Mouse (Mus musculus) hindbrain, embryonic 13.5 days (tissue): ENCODE results near the gene Gosr2. TPM values are rescaled to one million over a fixed set of nuclear protein-coding genes. Genes with fewer than 3 reads are reported as not detected.

Experiments used
- ATAC-seq: fragments of 200-750 bp; cut with Nextera tagmentation; 2 replicates; pipeline ENCODE4 v1.8.0; 2017; ENCODE audit warnings: moderate TSS enrichment; ENCODE audit not compliant: low FRiP score
- H3K27ac ChIP-seq: fragments of 300-500 bp; sonication (generic); 2 replicates; pipeline ENCODE4 v1.5.1; 2015; ENCODE audit warnings: inconsistent platforms, mild to moderate bottlenecking, moderate library complexity
- H3K27me3 ChIP-seq: fragments of 300-500 bp; sonication (generic); 2 replicates; pipeline ENCODE4 v1.6.1; 2015; ENCODE audit warnings: mild to moderate bottlenecking, inconsistent platforms
- H3K36me3 ChIP-seq: fragments of 300-500 bp; sonication (generic); 2 replicates; pipeline ENCODE4 v1.6.1; 2015; ENCODE audit warnings: mild to moderate bottlenecking, inconsistent platforms
- H3K4me1 ChIP-seq: fragments of 300-500 bp; sonication (generic); replicated peaks from 2 replicates; pipeline ENCODE4 v1.6.1; 2015; ENCODE audit warnings: inconsistent platforms
- H3K4me2 ChIP-seq: fragments of 300-500 bp; sonication (generic); 2 replicates; pipeline ENCODE4 v1.6.1; 2015; ENCODE audit warnings: inconsistent platforms, mild to moderate bottlenecking, moderate library complexity
- H3K4me3 ChIP-seq: fragments of 300-500 bp; sonication (generic); 2 replicates; pipeline ENCODE4 v1.5.1; 2015; ENCODE audit warnings: mild to moderate bottlenecking, inconsistent platforms
- H3K9ac ChIP-seq: fragments of 300-500 bp; sonication (generic); 2 replicates; pipeline ENCODE4 v1.6.1; 2015; ENCODE audit warnings: mild to moderate bottlenecking, inconsistent platforms
- H3K9me3 ChIP-seq: fragments of 300-500 bp; sonication (generic); 2 replicates; pipeline ENCODE4 v1.6.1; 2016; ENCODE audit warnings: inconsistent platforms
- WGBS: fragments of 180-500 bp; shearing (Covaris S2); methylation state at CpG from one replicate; pipeline ENCODE4 v1.1.7; 2015; 5-methylcytosine and 5-hydroxymethylcytosine counted together
- polyA plus RNA-seq: library from polyadenylated mRNA; unstranded; fragments of >200 nt; fragmentation: Nextera tagmentation; extraction: Ambion mirVana; gene quantifications from 2 replicates; pipeline ENCODE4 v1.2.1, GENCODE M21; 2015

Gosr2 gene
- polyA plus RNA-seq, 1 experiment from 2014 or later = 90.7 TPM

GRCm38 (mm10) chr11:103656520-103656919 is 41.2 kb downstream of the Gosr2 start:
- Histone ChIP-seq H3K9ac (no peak overlapping the region), H3K27ac (no peak overlapping the region), H3K27me3 (peaks cover 59% of the 10 kb centered on the region), H3K4me3 (no peak overlapping the region), H3K36me3 (no peaks in the 10 kb centered on the region), H3K4me2 (no peak overlapping the region), H3K9me3 (no peaks in the 10 kb centered on the region), H3K4me1 (no peaks in the 10 kb centered on the region)
- 17% methylated on average over 3 of the region's 3 CpGs for WGBS
- ATAC-seq = no peak

DNA sequence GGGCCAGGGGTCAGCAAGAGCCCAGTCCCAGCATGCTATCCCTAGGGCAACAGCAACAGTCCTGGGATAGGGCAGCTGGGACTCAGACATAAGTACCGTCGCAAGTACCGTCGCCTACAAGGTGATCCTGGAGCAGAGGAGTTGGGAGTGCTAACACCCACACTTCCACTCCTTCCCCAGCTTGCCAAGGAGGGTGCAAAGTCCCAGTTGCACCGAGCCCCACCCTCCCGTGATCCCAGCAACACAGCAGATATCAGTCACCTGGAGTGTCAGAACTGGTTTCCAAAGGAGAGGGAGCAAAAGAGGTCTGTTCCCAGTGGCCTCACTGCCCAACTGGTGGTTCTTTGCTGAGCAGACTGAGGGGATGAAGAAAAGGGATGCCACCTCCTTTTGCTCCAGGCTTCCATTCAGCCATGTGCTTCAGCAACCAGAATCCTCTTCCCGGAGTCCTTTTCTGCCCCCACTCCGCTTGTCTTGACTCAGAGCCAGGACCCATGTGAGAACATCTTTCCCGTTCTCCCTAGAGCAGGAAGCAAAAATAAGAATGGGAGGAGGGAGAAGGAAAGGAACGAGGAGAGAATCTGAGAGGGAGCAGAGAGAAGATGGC is 44.2 kb downstream of the Gosr2 start:
- peaks cover 90% of the 10 kb centered on the region for H3K27me3 ChIP-seq
- H3K9me3 ChIP-seq = no peaks in the 10 kb centered on the region
- 79% methylated on average over 10 of the region's 10 CpGs for WGBS
- H3K4me3 ChIP-seq = no peak overlapping the region
- ATAC-seq = no peak
- H3K27ac ChIP-seq = no peak overlapping the region
- H3K4me1 ChIP-seq = peaks cover 15% of the 10 kb centered on the region
- no peak overlapping the region for H3K4me2 ChIP-seq
- no peaks in the 10 kb centered on the region for H3K36me3 ChIP-seq
- no peak overlapping the region for H3K9ac ChIP-seq

GRCm38 (mm10) chr11:103651426-103651825 is 46.3 kb downstream of the Gosr2 start:
- Histone ChIP-seq H3K36me3 (no peaks in the 10 kb centered on the region), H3K4me2 (no peak overlapping the region), H3K27me3 (peaks cover 93% of the 10 kb centered on the region), H3K4me3 (no peak overlapping the region), H3K4me1 (peaks cover 15% of the 10 kb centered on the region), H3K27ac (no peak overlapping the region), H3K9me3 (no peaks in the 10 kb centered on the region), H3K9ac (no peak overlapping the region)
- no peak for ATAC-seq
- WGBS = 78% methylated on average over 6 of the region's 6 CpGs

DNA sequence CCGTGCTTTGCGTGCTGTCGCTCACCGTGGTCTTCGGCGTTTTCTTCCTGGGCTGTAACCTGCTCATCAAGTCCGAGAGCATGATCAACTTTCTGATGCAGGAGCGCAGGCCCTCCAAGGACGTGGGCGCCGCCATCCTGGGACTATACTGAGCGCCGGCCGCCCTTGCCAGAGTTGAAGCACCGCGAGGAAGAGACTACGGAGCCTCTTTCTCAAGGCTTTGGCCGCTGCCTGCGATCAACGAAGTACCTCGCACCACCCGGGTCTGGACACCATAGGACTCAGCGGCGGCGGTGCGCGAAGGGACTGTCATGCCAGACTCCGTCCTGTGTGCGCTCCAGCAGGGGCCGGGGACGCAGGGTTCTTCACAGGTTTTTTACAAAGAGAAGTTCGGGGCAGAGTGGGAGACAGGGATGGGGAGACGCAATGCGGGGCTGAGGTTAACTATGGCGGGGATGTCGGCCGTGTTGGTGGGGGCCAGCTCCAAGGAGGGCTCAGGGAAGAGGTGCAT is 47.7 kb downstream of the Gosr2 start:
- Histone ChIP-seq H3K4me3 (peak overlapping the region; percentile 43), H3K4me1 (peaks cover 15% of the 10 kb centered on the region), H3K9me3 (no peaks in the 10 kb centered on the region), H3K27me3 (peaks cover 96% of the 10 kb centered on the region), H3K27ac (no peak overlapping the region), H3K9ac (peak overlapping the region; percentile 53), H3K36me3 (no peaks in the 10 kb centered on the region), H3K4me2 (peak overlapping the region; percentile 75)
- ATAC-seq = no peak
- 1% methylated on average over 37 of the region's 37 CpGs for WGBS

- Histone ChIP-seq H3K9ac (peak within 1 kb of the TSS; percentile 53), H3K4me3 (peak within 1 kb of the TSS; percentile 43), H3K27ac (no peak within 1 kb of the TSS), H3K4me1 (peaks cover 15% of the 10 kb centered on the region), H3K36me3 (no peaks in the 10 kb centered on the region), H3K9me3 (no peaks in the 10 kb centered on the region), H3K27me3 (peaks cover 91% of the 10 kb centered on the region), H3K4me2 (peak within 1 kb of the TSS; percentile 75)
- WGBS = under 1% methylated on average over 71 of the region's 71 CpGs
- no peak for ATAC-seq
Observed at GRCm38 (mm10) chr11:103649301-103649982, 48.3 kb downstream of the Gosr2 start, which contains the start of gene Rprml. Rprml (plus strand) TSS chr11:103649570.

GRCm38 (mm10) chr11:103648656-103649055 is 49.0 kb downstream of the Gosr2 start:
- H3K27ac ChIP-seq = no peak overlapping the region
- ATAC-seq = no peak
- no peaks in the 10 kb centered on the region for H3K9me3 ChIP-seq
- H3K4me2 ChIP-seq = no peak overlapping the region
- H3K4me3 ChIP-seq = no peak overlapping the region
- H3K36me3 ChIP-seq = no peaks in the 10 kb centered on the region
- H3K27me3 ChIP-seq = peaks cover 84% of the 10 kb centered on the region
- no peak overlapping the region for H3K9ac ChIP-seq
- WGBS = 32% methylated on average over 7 of the region's 7 CpGs
- peaks cover 15% of the 10 kb centered on the region for H3K4me1 ChIP-seq

GRCm38 (mm10) chr11:103647921-103648620 is 49.6 kb downstream of the Gosr2 start:
- Histone ChIP-seq H3K4me1 (peaks cover 15% of the 10 kb centered on the region), H3K4me3 (no peak overlapping the region), H3K4me2 (no peak overlapping the region), H3K9me3 (no peaks in the 10 kb centered on the region), H3K27ac (no peak overlapping the region), H3K9ac (no peak overlapping the region), H3K36me3 (no peaks in the 10 kb centered on the region), H3K27me3 (peaks cover 83% of the 10 kb centered on the region)
- WGBS = 15% methylated on average over 11 of the region's 11 CpGs
- ATAC-seq = no peak

- peaks cover 71% of the 10 kb centered on the region for H3K27me3 ChIP-seq
- 88% methylated on average over 6 of the region's 6 CpGs for WGBS
- no peak overlapping the region for H3K4me3 ChIP-seq
Observed at GRCm38 (mm10) chr11:103646301-103646700, 51.4 kb downstream of the Gosr2 start.

GRCm38 (mm10) chr11:103645731-103646130 is 52.0 kb downstream of the Gosr2 start:
- 74% methylated on average over 8 of the region's 8 CpGs for WGBS
- H3K36me3 ChIP-seq = no peaks in the 10 kb centered on the region
- H3K27me3 ChIP-seq = peaks cover 68% of the 10 kb centered on the region
- no peak overlapping the region for H3K27ac ChIP-seq
- H3K4me2 ChIP-seq = no peak overlapping the region
- no peaks in the 10 kb centered on the region for H3K9me3 ChIP-seq
- no peak overlapping the region for H3K9ac ChIP-seq
- H3K4me1 ChIP-seq = peaks cover 15% of the 10 kb centered on the region
- no peak for ATAC-seq
- H3K4me3 ChIP-seq = no peak overlapping the region

More at GRCm38 (mm10) chr11:103646301-103646700, 51.4 kb downstream of the Gosr2 start:
- no peaks in the 10 kb centered on the region for H3K9me3 ChIP-seq
- H3K4me2 ChIP-seq = no peak overlapping the region
- H3K9ac ChIP-seq = no peak overlapping the region
- H3K36me3 ChIP-seq = no peaks in the 10 kb centered on the region
- ATAC-seq = no peak
- H3K4me1 ChIP-seq = peaks cover 15% of the 10 kb centered on the region
- no peak overlapping the region for H3K27ac ChIP-seq

- ATAC-seq = no peak
- Histone ChIP-seq H3K4me3 (no peak overlapping the region), H3K27me3 (peaks cover 62% of the 10 kb centered on the region), H3K9me3 (no peaks in the 10 kb centered on the region), H3K4me1 (0 out of 2 replicates have a peak, but pooled peaks cover 5% of the 10 kb centered on the region), H3K36me3 (no peaks in the 10 kb centered on the region), H3K9ac (no peak overlapping the region), H3K27ac (no peak overlapping the region), H3K4me2 (no peak overlapping the region)
- 78% methylated on average over 9 of the region's 9 CpGs for WGBS
Observed at GRCm38 (mm10) chr11:103643211-103643610, 54.5 kb downstream of the Gosr2 start.

DNA sequence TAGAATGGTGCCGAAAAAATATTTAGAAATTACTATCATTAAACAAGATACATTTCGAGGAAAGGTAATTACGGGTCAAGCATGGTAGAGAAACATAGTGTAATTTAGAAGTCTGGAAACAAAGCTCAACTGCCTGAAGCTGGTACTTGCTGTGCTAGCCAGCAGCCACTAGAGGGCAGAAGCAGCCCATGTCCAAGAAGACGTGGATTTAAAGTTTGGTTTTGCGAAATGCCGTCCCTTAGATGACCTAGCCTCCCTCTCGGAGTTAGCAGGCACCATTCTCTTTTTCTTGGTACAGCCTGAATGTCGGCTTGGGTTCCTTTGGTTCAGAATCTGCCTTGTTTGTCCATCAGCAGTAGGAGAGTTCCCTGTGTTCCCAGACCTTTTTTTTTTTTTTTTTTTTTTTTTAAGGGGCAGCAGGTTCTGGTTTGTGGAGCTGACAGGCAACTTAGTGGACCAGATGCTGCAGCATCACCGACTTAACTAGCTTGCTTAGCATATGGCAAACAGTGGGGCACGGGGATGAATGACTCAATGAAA is 58.2 kb downstream of the Gosr2 start:
- Histone ChIP-seq H3K9me3 (no peaks in the 10 kb centered on the region), H3K4me1 (0 out of 2 replicates have a peak, but pooled peaks cover 5% of the 10 kb centered on the region), H3K36me3 (no peaks in the 10 kb centered on the region), H3K27me3 (peaks cover 36% of the 10 kb centered on the region), H3K4me3 (no peak overlapping the region), H3K4me2 (0 out of 2 replicates have a peak overlapping the region, but pooled peaks have one; percentile 21), H3K27ac (no peak overlapping the region), H3K9ac (no peak overlapping the region; the same call in 1 of the 2 replicates)
- ATAC-seq = no peak
- WGBS = 4% methylated on average over 10 of the region's 10 CpGs

GRCm38 (mm10) chr11:103638790-103639189 is 58.9 kb downstream of the Gosr2 start, which contains the start of gene Lyzl6:
Lyzl6 (minus strand) TSS chr11:103638890.
- 85% methylated on average over 3 of the region's 3 CpGs for WGBS
- no peaks in the 10 kb centered on the region for H3K9me3 ChIP-seq
- H3K36me3 ChIP-seq = no peaks in the 10 kb centered on the region
- no peak within 1 kb of the TSS for H3K4me3 ChIP-seq
- no peak within 1 kb of the TSS; the same call in 1 of the 2 replicates for H3K9ac ChIP-seq
- 0 out of 2 replicates have a peak, but pooled peaks cover 5% of the 10 kb centered on the region for H3K4me1 ChIP-seq
- H3K27me3 ChIP-seq = peaks cover 40% of the 10 kb centered on the region
- H3K27ac ChIP-seq = no peak within 1 kb of the TSS
- 0 out of 2 replicates have a peak within 1 kb of the TSS, but pooled peaks have one; percentile 21 for H3K4me2 ChIP-seq
- ATAC-seq = no peak
